ENCODE assay signal across 20 mouse cellular contexts in the genomic region with DNA sequence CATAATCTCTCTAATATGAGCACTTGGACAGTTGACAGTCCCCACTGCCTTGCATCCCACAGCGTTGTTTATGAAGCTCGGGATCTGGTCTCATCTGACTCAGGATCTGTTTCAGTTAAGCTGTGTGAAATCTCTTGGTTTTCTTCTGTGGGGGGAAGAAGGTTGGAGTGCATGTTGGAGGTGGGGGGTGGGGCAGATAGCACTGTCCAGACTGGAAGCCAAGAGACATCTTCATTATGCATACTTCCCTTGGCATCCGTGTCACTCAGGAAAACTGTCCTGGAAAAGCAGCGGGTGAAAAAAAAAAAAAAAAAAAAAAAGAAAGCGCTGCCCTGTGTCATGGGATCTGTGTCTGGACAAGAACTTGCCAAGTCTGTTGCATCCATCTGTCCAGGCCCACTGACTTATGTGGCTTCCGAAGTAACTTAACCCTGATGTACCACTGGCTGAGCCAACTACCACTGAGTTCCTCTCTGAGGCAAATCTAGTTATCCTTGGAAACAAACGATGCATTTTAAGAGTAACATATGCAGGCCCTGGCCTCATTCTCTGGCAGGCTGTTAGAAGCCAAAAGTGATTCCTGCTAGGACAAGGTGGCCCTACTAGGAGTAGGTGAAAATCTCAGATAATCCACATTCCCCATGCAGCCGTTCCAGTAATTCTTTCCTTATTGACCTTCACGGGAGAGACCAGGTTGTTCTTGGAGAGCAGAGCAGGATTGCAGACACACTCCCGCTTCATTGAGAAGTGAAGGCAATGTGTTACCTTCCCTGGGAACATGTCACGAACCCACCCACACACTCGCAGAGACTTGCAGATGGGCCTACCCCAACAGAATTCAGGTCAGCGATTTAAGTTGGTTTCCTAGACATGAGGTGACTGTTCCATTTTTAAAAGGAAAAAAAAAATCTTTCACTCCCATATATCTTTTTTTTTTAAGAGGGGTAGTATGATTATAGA.
DNase-seq lines count a peak whose midpoint lies in the region; ATAC-seq and TF ChIP-seq lines count a peak whose summit lies in the region.
"Had no signal": no experiment of that assay in that cellular context is flagged by ENCODE, and none has a peak within 500 bp of the region (broad histone marks: within the 10 kb centered on the region; RNA-seq: fewer than 3 reads in every experiment).

No protein-coding gene starts in this region.

- H3K4me2 ChIP-seq in midbrain, postnatal 0 days (ENCODE audit: low read depth, low read length, poor library complexity, severe bottlenecking) = no peak overlapping the region
- H3K4me2 ChIP-seq in midbrain, embryonic 16.5 days (ENCODE audit: low read length) = no peak overlapping the region
- H3K4me2 ChIP-seq: hindbrain, embryonic 15.5 days; liver, embryonic 11.5 days; lung, embryonic 15.5 days; stomach, embryonic 15.5 days had no signal

- WGBS in midbrain, postnatal 0 days = 79% methylated on average over 13 of the region's 13 CpGs
- 87% methylated on average over 13 of the region's 13 CpGs for whole genome bisulfite sequencing in midbrain, embryonic 16.5 days

- no peak for ATAC-seq in midbrain, postnatal 0 days (ENCODE audit: low FRiP score)
- ATAC-seq in midbrain, embryonic 16.5 days = no peak
- ATAC-seq: activated CD4-positive, CD25-positive, alpha-beta regulatory T cell, adult 4 months had no signal

- no peak for TF ChIP-seq CTCF in midbrain, postnatal 0 days (IDR thresholded peaks at IDR 0.05)

- peak; percentile 43 to 54 for DNase-seq in frontal cortex, adult 2 months (ENCODE audit: extremely low spot score in 1 of 2, low spot score in 1 of 2)
- DNase-seq in frontal cortex, postnatal 25 days (ENCODE audit: low spot score in 2 of 2) = no peak
- DNase-seq in midbrain, postnatal 0 days (ENCODE audit: low spot score) = peak; percentile 76
- peak; percentile 89 for DNase-seq in cerebellum, adult 9-11 months
- peak; percentile 13 for DNase-seq in skeletal muscle tissue, adult 2 months (ENCODE audit: low read depth, low spot score)
- DNase-seq in thymus, postnatal 4 days = no peak
- DNase-seq in adrenal gland, postnatal 14 days = no peak
- DNase-seq: gastrocnemius, adult 2 months; heart, adult 18-20 months; kidney, adult 8-10 months; kidney, postnatal 4 days; layer of hippocampus, postnatal 36 days; midbrain, embryonic 14.5 days; thymus, postnatal 14 days had no signal

- H3K27me3 ChIP-seq in midbrain, postnatal 0 days (ENCODE audit: insufficient read depth, low read length) = no peaks in the 10 kb centered on the region
- H3K27me3 ChIP-seq in midbrain, embryonic 16.5 days (ENCODE audit: control insufficient read depth, insufficient read depth, low read depth, low read length) = no peaks in the 10 kb centered on the region
- H3K27me3 ChIP-seq: lung, embryonic 15.5 days; stomach, embryonic 15.5 days had no signal

- no peak overlapping the region for H3K4me3 ChIP-seq in midbrain, postnatal 0 days (ENCODE audit: low read depth, low read length)
- H3K4me3 ChIP-seq in midbrain, embryonic 16.5 days (ENCODE audit: low read depth, low read length) = no peak overlapping the region
- H3K4me3 ChIP-seq: gastrocnemius, adult 2 months; hindbrain, embryonic 15.5 days; lung, embryonic 15.5 days; stomach, embryonic 15.5 days had no signal

- no peaks in the 10 kb centered on the region for H3K4me1 ChIP-seq in midbrain, postnatal 0 days (ENCODE audit: insufficient read depth, low read length)
- no peaks in the 10 kb centered on the region for H3K4me1 ChIP-seq in midbrain, embryonic 16.5 days (ENCODE audit: control insufficient read depth, insufficient read depth, low read length)
- H3K4me1 ChIP-seq: hindbrain, embryonic 15.5 days; lung, embryonic 15.5 days had no signal

- H3K9me3 ChIP-seq in midbrain, postnatal 0 days (ENCODE audit: low read length) = no peaks in the 10 kb centered on the region
- no peaks in the 10 kb centered on the region for H3K9me3 ChIP-seq in midbrain, embryonic 16.5 days (replicated peaks; ENCODE audit: control insufficient read depth, low read length, poor library complexity, severe bottlenecking)
- H3K9me3 ChIP-seq: hindbrain, embryonic 15.5 days; lung, embryonic 15.5 days; stomach, embryonic 15.5 days had no signal

- H3K9ac ChIP-seq in midbrain, postnatal 0 days (replicated peaks; ENCODE audit: low read length, poor library complexity, severe bottlenecking) = no peak overlapping the region
- H3K9ac ChIP-seq in midbrain, embryonic 16.5 days (ENCODE audit: low read depth, low read length) = no peak overlapping the region
- H3K9ac ChIP-seq: hindbrain, embryonic 15.5 days; lung, embryonic 15.5 days; stomach, embryonic 15.5 days had no signal

- H3K27ac ChIP-seq in midbrain, postnatal 0 days (ENCODE audit: low read depth, low read length) = no peak overlapping the region
- H3K27ac ChIP-seq in midbrain, embryonic 16.5 days (ENCODE audit: low read length) = no peak overlapping the region
- H3K27ac ChIP-seq: gastrocnemius, adult 2 months; hindbrain, embryonic 15.5 days; lung, embryonic 15.5 days; stomach, embryonic 15.5 days had no signal

- no peaks in the 10 kb centered on the region for H3K36me3 ChIP-seq in midbrain, postnatal 0 days (ENCODE audit: insufficient read depth, low read length)
- H3K36me3 ChIP-seq in midbrain, embryonic 16.5 days (ENCODE audit: control insufficient read depth, insufficient read depth, low read length) = no peaks in the 10 kb centered on the region
- H3K36me3 ChIP-seq: hindbrain, embryonic 15.5 days; lung, embryonic 15.5 days; stomach, embryonic 15.5 days had no signal

Comparison
In these comparisons a context has a peak if more than half of its experiments do, and no peak if none do; other contexts are left out.
1. DNase-seq: peak in frontal cortex, adult 2 months (2 of 2), midbrain, postnatal 0 days (single experiment), cerebellum, adult 9-11 months (single experiment) and skeletal muscle tissue, adult 2 months (single experiment); none in frontal cortex, postnatal 25 days (0 of 2), thymus, postnatal 4 days (single experiment) and adrenal gland, postnatal 14 days (single experiment).